8 mouse cellular contexts compared by ENCODE assay signal in the genomic region with DNA sequence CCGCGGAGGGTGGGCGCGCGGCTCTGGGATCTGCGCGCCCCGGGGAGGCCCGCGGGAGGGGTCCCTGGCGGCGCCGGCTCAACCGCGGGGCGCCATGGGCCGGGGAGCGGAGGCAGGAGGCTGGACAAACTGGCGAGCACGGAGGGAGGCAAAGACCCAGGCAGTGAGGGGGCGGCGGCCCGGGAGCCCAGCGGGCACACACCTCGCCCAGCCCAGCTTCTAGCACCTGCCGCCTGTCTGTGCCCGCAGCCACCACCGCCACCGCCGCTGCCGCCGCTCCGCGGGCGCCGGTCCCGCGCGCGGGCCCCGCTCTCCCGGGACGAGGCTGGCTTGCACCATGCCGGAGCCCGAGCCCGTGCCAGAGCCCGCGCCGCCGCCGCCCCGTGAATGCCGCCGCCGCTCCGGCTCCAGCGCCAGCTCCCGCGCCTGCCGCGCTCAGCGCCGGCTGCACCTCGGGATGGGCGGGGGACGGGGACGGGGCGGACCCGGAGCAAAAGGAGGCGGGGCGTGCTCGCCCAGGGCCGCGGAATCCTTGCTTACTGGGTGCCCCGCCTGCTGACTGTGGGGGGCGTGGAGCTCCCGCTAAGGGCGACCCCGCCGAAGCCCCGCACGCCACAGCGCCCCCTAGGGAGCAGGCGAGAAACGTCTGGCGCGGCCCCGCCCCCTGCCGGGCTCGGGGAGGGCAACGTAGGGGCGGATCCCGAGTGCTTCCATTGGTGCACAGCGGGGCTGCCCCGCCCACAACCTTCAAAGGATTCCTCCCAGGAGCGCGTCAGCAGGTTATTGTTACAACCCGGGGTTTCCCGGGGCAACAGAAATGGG. TPM values are rescaled to one million over a fixed set of nuclear protein-coding genes. Genes with fewer than 3 reads are reported as not detected.
A peak's percentile ranks its signal among the peaks of the same experiment; 100 is the strongest.
DNase-seq lines count a peak whose midpoint lies in the region; ATAC-seq lines count a peak whose summit lies in the region.

A gene (minus strand): TSS at position 60 of the 822 bp plus-strand sequence.

- peak within 1 kb of the TSS; percentile 100 for H3K4me2 ChIP-seq in lung, embryonic 16.5 days (ENCODE audit: low read depth, low read length)

- H3K9ac ChIP-seq in lung, embryonic 16.5 days (ENCODE audit: low read length): peak within 1 kb of the TSS; percentile 67

- peak; percentile 71 to 79 for ATAC-seq in hematopoietic stem cell, adult 5-6 weeks (replicated peaks in 1 of 2; ENCODE audit: insufficient read depth in 1 of 2, low FRiP score in 2 of 2, low TSS enrichment in 1 of 2, low read depth in 1 of 2, poor library complexity in 2 of 2, severe bottlenecking in 2 of 2)
- peak; percentile 91 for ATAC-seq in lung, embryonic 16.5 days (ENCODE audit: low read depth)

- no peak within 1 kb of the TSS for H3K27ac ChIP-seq in lung, embryonic 16.5 days (ENCODE audit: low read length)

- no peaks in the 10 kb centered on the region for H3K9me3 ChIP-seq in lung, embryonic 16.5 days (ENCODE audit: control insufficient read depth, low read length)

- H3K27me3 ChIP-seq in lung, embryonic 16.5 days (ENCODE audit: control insufficient read depth, insufficient read depth, low read depth, low read length): peaks cover 31% of the 10 kb centered on the region

- peak within 1 kb of the TSS; percentile 63 for H3K4me3 ChIP-seq in lung, embryonic 16.5 days (ENCODE audit: low read length)

- H3K36me3 ChIP-seq in lung, embryonic 16.5 days (ENCODE audit: control insufficient read depth, insufficient read depth, low read length): no peaks in the 10 kb centered on the region

- WGBS in lung, embryonic 16.5 days: under 1% methylated on average over 77 of the region's 99 CpGs

- DNase-seq in MEL-GATA-1-ER (ENCODE audit: extremely low read depth, low read depth): peak; percentile 85
- DNase-seq in cerebellum, adult 8-10 months: peak; percentile 81
- peak; percentile 94 for DNase-seq in forelimb bud, embryonic 11.5 days (ENCODE audit: low read depth, low spot score)
- DNase-seq in layer of hippocampus, adult 9-10 months (ENCODE audit: low spot score): peak; percentile 85
- DNase-seq in ovary, postnatal 14 days (ENCODE audit: low spot score): peak; percentile 99
- peak; percentile 95 for DNase-seq in thymus, postnatal 14 days

- peaks cover 18% of the 10 kb centered on the region for H3K4me1 ChIP-seq in lung, embryonic 16.5 days (replicated peaks; ENCODE audit: control insufficient read depth, insufficient read depth, low read length)

RNA-seq across cellular contexts. Expression of the gene that starts here (rescaled TPM):
- 0.31 TPM in 1 of 2 replicates, not detected in the other for total RNA-seq in hematopoietic stem cell, adult 5-6 weeks (2017)
- polyA plus RNA-seq in lung, embryonic 16.5 days (2015; fragmentation: Nextera tagmentation; extraction: Ambion mirVana): 0.15 and 0.24 TPM in 2 replicates

Comparison
In these comparisons a context has a peak if more than half of its experiments do, and no peak if none do; other contexts are left out.
1. Peak in ATAC-seq in hematopoietic stem cell, adult 5-6 weeks; RNA of the gene not detected or under 1 TPM.
2. Peak in ATAC-seq, H3K4me3 ChIP-seq, H3K9ac ChIP-seq and H3K4me2 ChIP-seq in lung, embryonic 16.5 days; RNA of the gene not detected or under 1 TPM.